Mouse (Mus musculus) forebrain, embryonic 16.5 days (tissue): ENCODE measurements around the gene Agap3. TPM values are rescaled to one million over a fixed set of nuclear protein-coding genes. Genes with fewer than 3 reads are reported as not detected.

ENCODE experiments used
- ATAC-seq: fragments of 200-750 bp; cut with Nextera tagmentation; 2 replicates; pipeline ENCODE4 v1.8.0; 2017; ENCODE audit warnings: mild to moderate bottlenecking, moderate library complexity
- H3K27ac ChIP-seq: fragments of 300-500 bp; sonication (generic); 2 replicates; pipeline ENCODE4 v1.5.1; 2014; ENCODE audit warnings: low read length, control low read depth
- H3K27me3 ChIP-seq: fragments of 300-500 bp; sonication (generic); replicated peaks from 2 replicates; pipeline ENCODE4 v1.6.1; 2014; ENCODE audit warnings: low read length; ENCODE audit not compliant: control insufficient read depth, insufficient read depth
- H3K36me3 ChIP-seq: fragments of 300-500 bp; sonication (generic); 2 replicates; pipeline ENCODE4 v1.6.1; 2014; ENCODE audit not compliant: control insufficient read depth, insufficient read depth
- H3K4me1 ChIP-seq: fragments of 300-500 bp; sonication (generic); replicated peaks from 2 replicates; pipeline ENCODE4 v1.6.1; 2014; ENCODE audit warnings: low read length; ENCODE audit not compliant: control insufficient read depth, insufficient read depth
- H3K4me2 ChIP-seq: fragments of 300-500 bp; sonication (generic); 2 replicates; pipeline ENCODE4 v1.6.1; 2014; ENCODE audit warnings: mild to moderate bottlenecking, low read length, control low read depth
- H3K4me3 ChIP-seq: fragments of 300-500 bp; sonication (generic); replicated peaks from 2 replicates; pipeline ENCODE4 v1.5.1; 2014; ENCODE audit warnings: mild to moderate bottlenecking, low read length, control low read depth
- H3K9ac ChIP-seq: fragments of 300-500 bp; sonication (generic); replicated peaks from 2 replicates; pipeline ENCODE4 v1.6.1; 2014; ENCODE audit warnings: low read depth, low read length, control low read depth
- H3K9me3 ChIP-seq: fragments of 300-500 bp; sonication (generic); 2 replicates; pipeline ENCODE4 v1.6.1; 2016; ENCODE audit warnings: low read length; ENCODE audit not compliant: control insufficient read depth
- WGBS: fragments of 180-500 bp; shearing (Covaris S2); extraction: QIAGEN DNeasy Blood & Tissue Kit; methylation state at CpG from one replicate; pipeline ENCODE4 v1.1.7; 2014; 5-methylcytosine and 5-hydroxymethylcytosine counted together
- polyA plus RNA-seq: library from polyadenylated mRNA; unstranded; fragments of >200 nt; fragmentation: Nextera tagmentation; extraction: Ambion mirVana; gene quantifications from 2 replicates; pipeline ENCODE4 v1.2.1, GENCODE M21; 2015

Agap3 gene
- polyA plus RNA-seq, 1 experiment from 2014 or later = 58.6 TPM

GRCm38 (mm10) chr5:24445428-24446080 is 6.4 kb upstream of the Agap3 start:
- Histone ChIP-seq H3K4me1 (peaks cover 30% of the 10 kb centered on the region), H3K27me3 (no peaks in the 10 kb centered on the region), H3K9me3 (no peaks in the 10 kb centered on the region), H3K36me3 (no peaks in the 10 kb centered on the region), H3K4me2 (peak overlapping the region; percentile 77), H3K4me3 (peak overlapping the region; percentile 77), H3K27ac (peak overlapping the region; percentile 77), H3K9ac (peak overlapping the region; percentile 96)
- no peak; the same call in 1 of the 2 replicates for ATAC-seq
- 53% methylated on average over 20 of the region's 20 CpGs for WGBS

GRCm38 (mm10) chr5:24446630-24447029 is 5.3 kb upstream of the Agap3 start:
- Histone ChIP-seq H3K27ac (no peak overlapping the region), H3K27me3 (no peaks in the 10 kb centered on the region), H3K9me3 (no peaks in the 10 kb centered on the region), H3K4me3 (no peak overlapping the region), H3K9ac (no peak overlapping the region), H3K36me3 (no peaks in the 10 kb centered on the region), H3K4me2 (no peak overlapping the region), H3K4me1 (peaks cover 34% of the 10 kb centered on the region)
- no peak for ATAC-seq
- 92% methylated on average over 7 of the region's 7 CpGs for WGBS

GRCm38 (mm10) chr5:24447624-24448298 is 4.2 kb upstream of the Agap3 start, which contains the start of gene Tmub1:
Tmub1 (minus strand) TSS chr5:24447854.
- Histone ChIP-seq H3K4me3 (peak within 1 kb of the TSS; percentile 79), H3K4me2 (peak within 1 kb of the TSS; percentile 82), H3K4me1 (peaks cover 34% of the 10 kb centered on the region), H3K36me3 (no peaks in the 10 kb centered on the region), H3K27ac (no peak within 1 kb of the TSS), H3K9ac (peak within 1 kb of the TSS; percentile 81), H3K9me3 (no peaks in the 10 kb centered on the region), H3K27me3 (no peaks in the 10 kb centered on the region)
- peak; percentile 39 for ATAC-seq
- WGBS = 2% methylated on average over 34 of the region's 34 CpGs

- peak overlapping the region; percentile 92 for H3K27ac ChIP-seq
- peak overlapping the region; percentile 62 for H3K4me3 ChIP-seq
- H3K36me3 ChIP-seq = no peaks in the 10 kb centered on the region
- 2% methylated on average over 41 of the region's 66 CpGs for WGBS
- peak overlapping the region; percentile 99 for H3K4me2 ChIP-seq
- peak overlapping the region; percentile 78 for H3K9ac ChIP-seq
- peaks cover 55% of the 10 kb centered on the region for H3K4me1 ChIP-seq
- peak; percentile 73 for ATAC-seq
- no peaks in the 10 kb centered on the region for H3K9me3 ChIP-seq
- no peaks in the 10 kb centered on the region for H3K27me3 ChIP-seq
Observed at GRCm38 (mm10) chr5:24451264-24452029, 530 bp upstream of the Agap3 start.

- H3K36me3 ChIP-seq = no peaks in the 10 kb centered on the region
- H3K27me3 ChIP-seq = no peaks in the 10 kb centered on the region
- peak overlapping the region; percentile 99 for H3K4me2 ChIP-seq
- peak overlapping the region; percentile 78 for H3K9ac ChIP-seq
- peak; percentile 4 for ATAC-seq
- H3K9me3 ChIP-seq = no peaks in the 10 kb centered on the region
- WGBS = under 1% methylated on average over 29 of the region's 29 CpGs
- H3K27ac ChIP-seq = peak overlapping the region; percentile 92
- H3K4me1 ChIP-seq = peaks cover 47% of the 10 kb centered on the region
- peak overlapping the region; percentile 62 for H3K4me3 ChIP-seq
Observed at GRCm38 (mm10) chr5:24452691-24453233, 785 bp downstream of the Agap3 start.

GRCm38 (mm10) chr5:24453283-24453984 is 1.5 kb downstream of the Agap3 start:
- Histone ChIP-seq H3K4me3 (peak overlapping the region; percentile 62), H3K9me3 (no peaks in the 10 kb centered on the region), H3K4me1 (peaks cover 43% of the 10 kb centered on the region), H3K9ac (peak overlapping the region; percentile 78), H3K4me2 (peak overlapping the region; percentile 99), H3K27ac (peak overlapping the region; percentile 71), H3K27me3 (no peaks in the 10 kb centered on the region), H3K36me3 (no peaks in the 10 kb centered on the region)
- ATAC-seq = peak; percentile 13
- 3% methylated on average over 5 of the region's 5 CpGs for WGBS

GRCm38 (mm10) chr5:24453985-24454303 is 2.0 kb downstream of the Agap3 start:
- H3K27me3 ChIP-seq = no peaks in the 10 kb centered on the region
- H3K4me1 ChIP-seq = peaks cover 43% of the 10 kb centered on the region
- peak overlapping the region; percentile 51; the same call in 1 of the 2 replicates for H3K27ac ChIP-seq
- H3K9me3 ChIP-seq = no peaks in the 10 kb centered on the region
- H3K4me2 ChIP-seq = peak overlapping the region; percentile 99
- 5% methylated on average over 2 of the region's 2 CpGs for WGBS
- no peak for ATAC-seq
- H3K36me3 ChIP-seq = no peaks in the 10 kb centered on the region
- H3K4me3 ChIP-seq = peak overlapping the region; percentile 62
- H3K9ac ChIP-seq = 0 out of 2 replicates have a peak overlapping the region, but pooled peaks have one; percentile 41

- no peaks in the 10 kb centered on the region for H3K9me3 ChIP-seq
- no peak overlapping the region for H3K27ac ChIP-seq
- no peak for ATAC-seq
- H3K27me3 ChIP-seq = no peaks in the 10 kb centered on the region
- peak overlapping the region; percentile 37 for H3K9ac ChIP-seq
- H3K4me1 ChIP-seq = peaks cover 43% of the 10 kb centered on the region
- H3K36me3 ChIP-seq = no peaks in the 10 kb centered on the region
- H3K4me3 ChIP-seq = no peak overlapping the region
- peak overlapping the region; percentile 25 for H3K4me2 ChIP-seq
- 74% methylated on average over 3 of the region's 3 CpGs for WGBS
Observed at GRCm38 (mm10) chr5:24455076-24455475, 3.1 kb downstream of the Agap3 start.
